39 mouse cellular contexts compared by ENCODE assay signal in the genomic region with DNA sequence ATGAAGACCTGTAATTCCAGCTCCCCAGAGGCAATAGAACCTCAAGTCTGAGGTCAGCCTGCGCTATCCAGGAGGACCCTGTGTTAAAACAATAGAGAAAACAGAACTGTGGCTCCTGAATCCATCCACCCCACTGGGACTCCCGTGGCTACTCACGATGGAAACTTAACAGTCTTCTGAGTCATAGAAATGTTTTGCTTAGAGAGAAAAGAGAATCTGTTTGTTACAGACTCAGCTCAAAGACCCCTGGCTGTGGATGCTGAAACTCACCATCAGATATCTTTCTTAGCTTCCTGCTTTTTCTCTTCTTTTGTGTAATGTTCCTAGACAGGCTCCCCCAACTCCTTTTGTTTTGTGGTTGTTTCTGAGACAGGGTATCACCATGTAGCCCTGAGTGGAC. TPM values are rescaled to one million over a fixed set of nuclear protein-coding genes. Genes with fewer than 3 reads are reported as not detected.
"Had no signal": no experiment of that assay in that cellular context is flagged by ENCODE, and none has a peak within 500 bp of the region (broad histone marks: within the 10 kb centered on the region; RNA-seq: fewer than 3 reads in every experiment).

No protein-coding gene starts in this region.

- H3K27me3 ChIP-seq: heart, embryonic 12.5 days; heart, embryonic 13.5 days; heart, embryonic 15.5 days; hindbrain, embryonic 12.5 days; hindbrain, embryonic 13.5 days; hindbrain, embryonic 15.5 days; intestine, embryonic 15.5 days; kidney, embryonic 15.5 days had no signal

- H3K4me1 ChIP-seq: heart, embryonic 12.5 days; heart, embryonic 13.5 days; heart, embryonic 15.5 days; hindbrain, embryonic 12.5 days; hindbrain, embryonic 13.5 days; hindbrain, embryonic 15.5 days; kidney, embryonic 15.5 days had no signal

- DNase-seq: heart, postnatal 10 days; heart, postnatal 14 days; heart, postnatal 36 days; heart, postnatal 4 days; kidney, adult 11 months; kidney, adult 18-20 months; kidney, adult 2 months; kidney, adult 8-10 months; kidney, adult 9 months; kidney, postnatal 10 days; kidney, postnatal 14 days; kidney, postnatal 25 days; kidney, postnatal 36 days; kidney, postnatal 4 days; layer of hippocampus, adult 9-11 months; layer of hippocampus, postnatal 36 days had no signal

- H3K9me3 ChIP-seq: heart, embryonic 12.5 days; heart, embryonic 13.5 days; heart, embryonic 15.5 days; hindbrain, embryonic 10.5 days; hindbrain, embryonic 12.5 days; hindbrain, embryonic 13.5 days; hindbrain, embryonic 15.5 days; intestine, embryonic 15.5 days; kidney, embryonic 15.5 days had no signal

- ATAC-seq: hindbrain, embryonic 16.5 days; hindbrain, postnatal 0 days; inflammation-experienced regulatory T-cells, adult 6 months; intestine, embryonic 15.5 days; intestine, embryonic 16.5 days; intestine, postnatal 0 days had no signal

- H3K27ac ChIP-seq: heart, embryonic 13.5 days; heart, embryonic 15.5 days; hindbrain, embryonic 10.5 days; hindbrain, embryonic 12.5 days; hindbrain, embryonic 13.5 days; hindbrain, embryonic 14.5 days; hindbrain, embryonic 15.5 days; hindbrain, postnatal 0 days; intestine, embryonic 15.5 days; kidney, embryonic 15.5 days; kidney, postnatal 0 days; layer of hippocampus, adult 2 months; left cerebral cortex, adult 2 months had no signal

- H3K9ac ChIP-seq: heart, embryonic 12.5 days; heart, embryonic 13.5 days; heart, embryonic 15.5 days; hindbrain, embryonic 12.5 days; hindbrain, embryonic 13.5 days; hindbrain, embryonic 14.5 days; hindbrain, embryonic 15.5 days; intestine, embryonic 15.5 days; kidney, embryonic 15.5 days had no signal

- H3K4me3 ChIP-seq: heart, embryonic 12.5 days; heart, embryonic 13.5 days; heart, embryonic 15.5 days; hindbrain, embryonic 10.5 days; hindbrain, embryonic 12.5 days; hindbrain, embryonic 13.5 days; hindbrain, embryonic 15.5 days; intestine, embryonic 15.5 days; kidney, embryonic 15.5 days; layer of hippocampus, adult 2 months; left cerebral cortex, adult 2 months had no signal

- H3K4me2 ChIP-seq: heart, embryonic 11.5 days; heart, embryonic 12.5 days; heart, embryonic 13.5 days; heart, embryonic 15.5 days; hindbrain, embryonic 12.5 days; hindbrain, embryonic 13.5 days; hindbrain, embryonic 14.5 days; hindbrain, embryonic 15.5 days; intestine, embryonic 15.5 days; kidney, embryonic 15.5 days had no signal

RNA-seq across cellular contexts. Expression of gene Slc18b1, which starts 7.9 kb away (rescaled TPM):
- polyA plus RNA-seq: inflammation-experienced regulatory T-cells, adult 6 months had no signal

RNA-seq across cellular contexts. Expression of gene Vnn3, which starts 46.6 kb away (rescaled TPM):
- total RNA-seq: heart, postnatal 10 days; heart, postnatal 14 days; heart, postnatal 25 days; hematopoietic stem cell, adult 5-6 weeks; left cerebral cortex, adult 18-20 months; left cerebral cortex, adult 2 months had no signal
- polyA plus RNA-seq: heart, embryonic 11.5 days; heart, embryonic 12.5 days; heart, embryonic 13.5 days; hindbrain, embryonic 10.5 days; hindbrain, embryonic 12.5 days; hindbrain, embryonic 13.5 days; hindbrain, embryonic 14.5 days; hindbrain, embryonic 15.5 days; inflammation-experienced regulatory T-cells, adult 6 months; kidney, embryonic 14.5 days had no signal
